Mouse (Mus musculus) monocyte, adult 2 months (primary cell): ENCODE results near the gene I830077J02Rik.
"Not testable (repeated sequence)": the region's sequence is repeated elsewhere in the genome, so short reads cannot be mapped to it uniquely, and the experiment has no call there.

ENCODE experiments used
- DNase-seq, 2 experiments: peaks; one replicate each; pipeline ENCODE4 v3.0.0; 2022; ENCODE audit warnings: low spot score in 2 of 2, low read depth in 1 of 2

The I830077J02Rik gene

DNA sequence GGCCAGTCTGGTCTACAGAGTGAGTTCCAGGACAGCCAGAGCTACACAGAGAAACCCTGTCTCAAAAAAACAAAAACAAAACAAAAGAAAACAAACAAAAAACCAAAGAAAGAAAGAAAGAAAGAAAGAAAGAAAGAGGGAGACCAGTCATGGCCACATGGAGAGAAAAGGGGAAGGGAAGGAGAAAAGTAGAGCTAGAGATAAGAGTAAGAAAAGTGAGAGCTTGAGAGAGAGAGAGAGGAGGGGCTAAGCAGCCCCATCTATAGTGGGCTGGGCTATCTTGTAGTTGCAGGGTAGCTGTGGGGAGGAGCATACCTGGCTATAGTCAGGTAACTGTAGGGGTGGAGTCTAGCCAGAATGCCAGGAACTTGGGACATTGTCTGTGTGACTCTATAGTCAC, 11.7 kb downstream of the I830077J02Rik start:
- DNase-seq, result not testable (repeated sequence)

GRCm38 (mm10) chr3:105918355-105918745, 14.1 kb downstream of the I830077J02Rik start:
- DNase-seq, result no peak

DNA sequence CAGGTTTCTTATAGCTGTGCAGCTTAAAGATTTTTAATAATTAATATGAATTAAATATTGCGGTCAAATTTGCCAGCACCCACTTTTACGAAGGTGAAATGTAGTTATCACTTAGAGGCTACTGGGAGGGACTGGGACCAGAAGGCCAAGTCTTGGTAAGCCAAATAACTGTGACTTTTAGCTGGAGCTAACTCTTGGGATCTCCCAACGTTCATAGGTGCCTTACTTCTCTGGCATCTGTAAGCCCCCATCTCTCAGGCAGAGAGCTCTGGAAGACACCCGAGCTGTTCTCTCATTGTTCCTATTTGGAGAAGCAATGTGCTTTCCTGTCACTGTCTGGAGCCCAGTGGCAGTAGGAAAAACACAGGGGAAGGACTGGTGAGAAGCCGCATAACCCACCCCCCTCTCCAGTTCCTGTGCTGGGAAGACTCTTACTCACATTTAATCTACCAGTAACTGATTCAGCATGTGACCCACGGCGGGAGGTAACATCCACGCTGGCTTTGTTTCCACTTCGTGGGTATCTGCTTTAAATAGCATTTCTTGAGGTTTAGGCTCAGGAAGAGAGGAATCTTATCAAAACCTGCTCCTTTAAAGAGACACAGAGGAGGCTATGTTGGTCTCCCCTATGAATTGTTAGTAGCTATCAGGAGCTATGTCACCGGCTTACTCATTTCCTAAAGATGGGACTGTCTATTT, 14.7 kb downstream of the I830077J02Rik start:
- no peak for DNase-seq

- not testable (repeated sequence) for DNase-seq
Measured at GRCm38 (mm10) chr3:105916455-105916854, 16.0 kb downstream of the I830077J02Rik start.

DNA sequence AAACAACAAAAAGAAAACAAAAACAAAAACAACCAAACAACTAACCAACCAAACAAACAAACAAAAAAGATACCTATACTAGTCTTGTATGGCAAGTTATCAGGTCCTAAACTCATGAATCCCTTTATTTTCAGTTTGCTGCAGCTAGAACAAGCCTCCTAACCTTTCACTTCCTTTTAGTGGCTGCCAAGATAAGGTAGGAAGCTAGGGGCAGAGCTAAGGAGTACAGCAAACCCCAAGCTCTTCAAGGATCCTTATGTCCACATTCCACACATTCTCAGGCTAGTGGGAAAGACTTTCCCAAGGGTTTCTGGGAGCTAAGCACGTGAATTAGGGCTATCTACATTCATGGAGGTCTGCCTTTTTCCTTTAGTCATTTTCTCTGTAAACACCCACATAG, 17.2 kb downstream of the I830077J02Rik start:
- DNase-seq, result no peak

DNA sequence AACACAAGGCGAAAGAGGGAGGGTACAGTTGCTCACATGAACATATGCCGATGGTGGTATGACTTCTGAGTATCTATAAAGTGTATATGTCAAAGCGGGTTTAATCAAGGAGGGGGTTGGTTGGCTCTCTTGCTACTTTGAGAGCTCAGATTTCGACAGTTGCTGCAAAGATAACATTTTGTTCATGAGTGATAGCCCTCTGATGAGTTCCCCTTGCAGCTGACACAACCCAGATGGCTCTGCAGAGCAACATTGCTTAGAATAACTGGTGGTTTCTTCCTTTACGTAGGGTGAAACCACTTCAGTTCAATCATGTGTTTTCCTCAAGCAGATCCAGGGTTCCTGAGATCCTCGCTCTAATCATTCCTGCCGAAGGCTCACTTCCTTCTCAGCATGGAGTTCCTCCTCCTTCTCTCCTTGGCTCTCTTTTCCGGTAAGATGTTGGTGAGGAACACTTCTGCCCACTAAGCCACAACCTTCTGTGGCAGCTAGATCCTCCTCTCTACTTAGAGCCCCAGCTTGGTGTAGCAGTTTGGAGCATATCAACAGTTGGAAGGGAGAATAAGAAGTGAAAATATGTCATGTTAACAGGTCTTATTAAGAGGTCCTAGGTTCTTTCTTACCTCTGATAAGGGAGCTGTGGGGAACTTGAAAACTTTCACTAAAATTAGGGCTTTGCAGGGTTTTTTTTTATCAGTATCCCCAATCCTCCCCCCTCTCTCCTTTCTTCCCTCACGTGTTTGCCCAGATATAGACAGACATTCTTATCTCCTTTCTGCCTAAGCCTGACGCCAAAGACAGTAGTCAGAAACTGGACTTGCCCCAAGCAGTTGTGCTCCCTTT, 18.4 kb downstream of the I830077J02Rik start:
- no peak for DNase-seq

DNA sequence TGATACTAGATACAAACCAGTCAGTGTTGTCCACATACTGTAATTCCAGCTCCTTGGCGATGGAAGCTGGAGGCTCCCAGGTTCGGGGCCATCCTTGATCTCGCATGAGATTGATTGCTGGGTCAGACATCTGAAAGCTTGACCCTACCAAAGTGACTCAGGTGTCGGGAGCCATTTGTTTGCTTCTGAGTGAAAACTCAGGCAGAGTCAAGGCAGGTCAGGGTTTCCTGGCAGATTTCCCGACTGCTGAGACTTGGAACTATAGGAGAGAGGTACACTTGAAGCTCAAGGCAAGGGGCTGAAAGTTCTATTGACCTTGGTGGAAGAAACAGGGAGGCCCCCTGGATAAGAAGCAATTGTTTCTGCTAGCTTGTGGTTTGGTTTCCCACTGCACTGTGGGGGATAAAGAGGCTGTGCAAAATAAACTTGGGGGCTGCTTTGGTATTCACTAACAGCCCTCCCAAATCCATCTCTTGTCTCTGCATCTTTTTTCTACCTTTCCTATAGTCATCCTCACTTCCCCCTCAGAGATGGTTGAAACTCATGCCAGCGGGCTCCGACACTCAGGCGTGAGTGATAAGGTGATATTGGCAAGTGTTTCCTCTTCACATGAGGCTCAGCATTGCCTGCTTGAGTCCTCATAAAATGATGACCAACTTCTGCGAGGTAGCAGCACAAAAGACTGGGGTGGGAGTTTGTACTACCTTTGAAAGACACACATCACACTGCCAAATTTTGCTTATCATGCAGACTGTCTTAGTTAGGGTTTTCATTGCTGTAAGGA, 20.2 kb downstream of the I830077J02Rik start:
- DNase-seq, result no peak

- DNase-seq, result peak in 1 of 2 experiments; percentile 52
Measured at GRCm38 (mm10) chr3:105910519-105911190, 21.8 kb downstream of the I830077J02Rik start.

DNA sequence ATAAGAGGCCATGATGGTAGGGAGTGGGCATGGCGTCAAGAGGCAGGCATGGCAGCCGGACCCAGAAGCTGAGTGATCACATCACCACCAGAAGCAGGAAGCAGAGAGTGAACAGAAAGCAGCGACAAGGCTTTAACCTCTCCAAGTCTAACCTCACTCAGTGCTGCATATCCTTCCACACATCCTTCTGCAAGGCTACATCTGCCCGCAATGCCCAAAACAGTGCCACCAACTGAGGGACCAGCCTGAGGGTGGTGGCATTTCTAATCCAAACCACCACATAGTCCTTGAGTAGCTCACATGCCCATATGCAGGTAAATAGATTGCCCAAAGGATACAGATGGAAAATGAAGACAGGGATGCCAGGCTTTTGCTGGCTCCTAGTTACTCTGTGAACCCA, 23.5 kb downstream of the I830077J02Rik start:
- no peak for DNase-seq

DNA sequence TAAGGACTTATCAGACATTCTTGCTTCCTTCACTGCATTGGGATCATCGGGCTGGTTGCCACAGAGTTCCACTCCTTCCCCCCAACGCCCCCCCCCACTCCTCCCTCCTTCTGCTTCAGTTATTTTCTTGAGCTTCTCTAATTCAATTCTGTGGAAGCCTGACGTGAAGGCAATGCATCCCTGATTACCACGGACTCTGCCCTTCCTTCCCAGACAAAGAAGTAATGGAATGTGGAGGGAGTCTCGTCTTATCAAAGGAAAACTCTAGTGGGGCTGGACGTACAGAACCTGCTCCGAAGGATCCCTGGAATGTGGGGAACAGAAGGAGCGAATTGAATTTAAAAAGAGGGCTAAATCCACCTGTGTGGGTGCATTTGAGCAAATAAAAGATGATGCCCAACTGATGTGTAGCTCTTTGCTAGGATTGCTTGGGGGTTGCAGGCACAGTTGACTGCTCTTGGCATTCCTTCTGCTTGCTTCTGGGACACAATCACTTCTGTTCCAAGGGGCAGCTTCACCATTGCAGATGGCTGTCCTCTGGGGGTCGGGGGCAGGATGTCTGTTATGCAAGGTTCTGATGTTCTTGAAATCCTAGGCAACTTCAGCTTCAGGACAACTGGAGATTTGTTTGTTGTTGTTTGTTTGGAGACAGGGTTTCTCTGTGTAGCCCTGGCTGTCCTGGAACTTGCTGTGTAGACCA, 24.4 kb downstream of the I830077J02Rik start:
- no peak for DNase-seq

DNA sequence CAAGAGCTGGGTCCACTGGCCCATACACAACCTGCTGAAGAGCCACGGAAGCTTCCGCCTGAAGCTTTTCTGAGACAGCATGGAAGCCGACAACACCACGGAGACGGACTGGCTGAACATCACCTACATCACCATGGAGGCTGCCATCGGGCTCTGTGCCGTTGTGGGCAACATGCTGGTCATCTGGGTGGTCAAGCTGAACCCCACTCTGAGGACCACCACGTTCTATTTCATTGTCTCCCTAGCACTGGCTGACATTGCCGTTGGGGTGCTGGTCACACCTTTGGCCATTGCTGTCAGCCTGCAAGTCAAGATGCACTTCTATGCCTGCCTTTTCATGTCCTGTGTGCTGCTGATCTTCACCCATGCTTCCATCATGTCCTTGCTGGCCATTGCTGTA, 27.7 kb downstream of the I830077J02Rik start:
- DNase-seq, result no peak

DNA sequence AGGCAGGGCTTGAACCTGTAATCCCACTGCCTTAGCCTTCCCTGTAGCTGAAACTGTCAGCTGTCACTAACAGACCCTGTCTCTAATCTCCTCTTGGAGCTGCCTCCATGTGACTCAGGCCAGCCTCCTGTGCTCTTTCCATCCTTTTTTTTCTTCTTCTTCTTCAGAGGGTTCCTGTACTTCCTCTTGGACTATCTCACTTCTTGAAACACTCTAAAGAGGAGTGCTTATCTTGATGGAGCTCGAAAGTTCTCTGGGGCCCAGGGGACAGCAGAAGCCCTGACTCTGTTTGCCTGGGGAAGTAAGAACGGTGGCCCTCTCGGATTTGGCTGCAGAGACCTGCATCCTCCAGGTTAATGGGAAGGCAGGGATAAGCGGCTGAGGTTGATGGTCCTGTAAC, 28.3 kb downstream of the I830077J02Rik start:
- DNase-seq, result no peak

DNA sequence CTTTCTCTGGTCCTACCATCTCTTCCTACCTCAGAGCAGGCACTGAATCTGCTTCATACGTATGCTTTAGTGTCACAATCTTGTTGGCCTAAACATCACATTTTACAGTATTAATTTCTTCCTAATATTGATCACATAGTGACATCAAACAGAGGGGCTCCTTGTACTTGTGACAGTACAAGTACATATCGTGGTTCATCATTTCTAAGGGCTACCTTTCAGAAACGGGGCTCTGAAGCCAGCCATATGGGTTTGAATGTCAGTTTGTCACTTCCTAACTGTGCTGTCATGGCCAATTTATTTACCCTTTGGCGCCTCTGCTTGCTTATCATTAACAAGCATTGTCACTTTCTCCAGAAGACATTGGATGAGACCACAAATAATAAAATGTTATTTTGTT, 31.0 kb downstream of the I830077J02Rik start:
- no peak for DNase-seq

- DNase-seq, result peak; percentile 55 to 56
Measured at GRCm38 (mm10) chr3:105900716-105901115, 31.7 kb downstream of the I830077J02Rik start.

GRCm38 (mm10) chr3:105900266-105900665, 32.2 kb downstream of the I830077J02Rik start:
- DNase-seq, result no peak

- peak in 1 of 2 experiments; percentile 68 for DNase-seq
Measured at GRCm38 (mm10) chr3:105899394-105900147, 32.9 kb downstream of the I830077J02Rik start.

DNA sequence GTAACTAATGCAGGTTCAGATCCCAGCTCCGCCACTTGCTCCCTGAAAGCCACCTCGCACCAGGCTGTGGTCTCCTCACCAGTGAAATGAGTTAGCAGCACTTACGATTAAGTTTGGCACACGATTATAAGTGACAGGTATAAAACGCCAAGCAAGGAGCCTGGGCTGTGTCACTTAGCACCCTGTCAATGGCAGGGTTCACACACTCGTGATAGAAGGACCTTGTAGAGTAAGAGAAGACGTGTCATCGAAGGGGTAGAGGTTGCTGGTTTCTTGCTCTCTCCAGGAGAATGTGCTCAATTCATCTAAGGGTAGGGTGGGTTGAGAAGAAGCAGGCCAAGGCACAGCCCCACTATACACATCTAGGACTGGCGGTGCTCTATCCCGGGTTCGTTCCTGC, 33.6 kb downstream of the I830077J02Rik start:
- DNase-seq, result no peak

DNA sequence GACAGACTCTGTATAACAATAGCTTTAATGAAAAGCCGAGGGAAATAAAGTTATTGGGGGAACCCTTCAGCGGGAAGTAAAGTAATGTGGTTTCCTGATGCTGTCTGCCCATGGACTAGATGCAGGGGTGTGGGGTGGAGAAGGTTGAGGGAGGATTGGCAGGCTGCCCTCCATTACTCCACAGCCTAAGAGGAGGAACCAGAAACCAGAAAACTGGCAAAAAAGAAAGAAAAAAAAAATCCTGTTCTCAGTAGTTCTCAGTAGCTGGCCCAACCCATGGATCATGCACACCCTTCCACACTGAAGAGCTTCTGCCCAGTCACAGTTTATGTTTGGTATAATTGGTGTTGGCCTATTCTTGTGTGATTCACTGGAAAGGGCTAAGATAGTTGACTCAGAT, 34.1 kb downstream of the I830077J02Rik start:
- peak in 1 of 2 experiments; percentile 57 for DNase-seq

DNA sequence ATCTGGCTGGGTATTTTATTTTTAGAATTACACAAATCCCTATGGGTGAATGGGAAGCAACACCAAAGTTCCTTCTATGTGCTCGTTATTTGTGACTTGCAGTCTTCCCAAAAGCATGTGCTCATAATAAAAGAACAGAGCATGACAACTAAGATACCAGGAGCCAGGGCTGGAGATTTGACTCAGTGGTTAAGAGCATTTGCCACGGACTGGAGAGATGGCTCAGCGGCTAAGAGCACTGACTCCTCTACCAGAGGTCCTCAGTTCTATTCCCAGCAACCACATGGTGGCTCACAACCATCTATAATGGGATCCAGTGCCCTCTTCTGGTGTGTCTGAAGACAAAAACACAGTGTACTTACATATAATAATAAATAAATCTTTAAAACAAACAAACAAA, 35.7 kb downstream of the I830077J02Rik start:
- DNase-seq, result no peak
